Mouse (Mus musculus): ENCODE data around the gene Ttc28. TPM values are rescaled to one million over a fixed set of nuclear protein-coding genes. Genes with fewer than 3 reads are reported as not detected.
"Not testable (repeated sequence)": the region's sequence is repeated elsewhere in the genome, so short reads cannot be mapped to it uniquely, and the experiment has no call there.

Ttc28 gene
- polyA plus RNA-seq, 1 experiment from 2014 or later = 17.6 TPM

GRCm38 (mm10) chr5:110859013-110859650, 20.5 kb upstream of the Ttc28 start:
- Histone ChIP-seq H3K4me3 (peak overlapping the region; percentile 4; the same call in 1 of the 2 replicates), H3K4me2 (peak overlapping the region; percentile 30), H3K36me3 (peaks cover 40% of the 10 kb centered on the region), H3K27ac (peak overlapping the region; percentile 77), H3K9ac (0 out of 2 replicates have a peak overlapping the region, but pooled peaks have one; percentile 6), H3K27me3 (no peaks in the 10 kb centered on the region), H3K9me3 (no peaks in the 10 kb centered on the region), H3K4me1 (peaks cover 12% of the 10 kb centered on the region)
- WGBS = 46% methylated on average over 13 of the region's 13 CpGs
- no peak for ATAC-seq (ENCODE audit: insufficient number of reproducible peaks, insufficient read depth, low FRiP score, low TSS enrichment, low read depth)

GRCm38 (mm10) chr5:110860445-110860844, 19.2 kb upstream of the Ttc28 start:
- no peak for ATAC-seq (ENCODE audit: insufficient number of reproducible peaks, insufficient read depth, low FRiP score, low TSS enrichment, low read depth)
- Histone ChIP-seq H3K27ac (no peak overlapping the region), H3K36me3 (peaks cover 40% of the 10 kb centered on the region), H3K27me3 (no peaks in the 10 kb centered on the region), H3K4me2 (no peak overlapping the region), H3K9ac (no peak overlapping the region), H3K9me3 (no peaks in the 10 kb centered on the region), H3K4me3 (no peak overlapping the region), H3K4me1 (peaks cover 11% of the 10 kb centered on the region)
- WGBS = 86% methylated on average over 5 of the region's 5 CpGs

- Histone ChIP-seq H3K9ac (no peak overlapping the region), H3K27ac (no peak overlapping the region), H3K9me3 (no peaks in the 10 kb centered on the region), H3K27me3 (no peaks in the 10 kb centered on the region), H3K4me2 (no peak overlapping the region), H3K4me3 (no peak overlapping the region), H3K4me1 (0 out of 2 replicates have a peak, but pooled peaks cover 3% of the 10 kb centered on the region), H3K36me3 (peaks cover 24% of the 10 kb centered on the region)
- WGBS = 84% methylated on average over 4 of the region's 4 CpGs
- ATAC-seq (ENCODE audit: insufficient number of reproducible peaks, insufficient read depth, low FRiP score, low TSS enrichment, low read depth) = no peak
Observed at GRCm38 (mm10) chr5:110868460-110868859, 11.1 kb upstream of the Ttc28 start.

DNA sequence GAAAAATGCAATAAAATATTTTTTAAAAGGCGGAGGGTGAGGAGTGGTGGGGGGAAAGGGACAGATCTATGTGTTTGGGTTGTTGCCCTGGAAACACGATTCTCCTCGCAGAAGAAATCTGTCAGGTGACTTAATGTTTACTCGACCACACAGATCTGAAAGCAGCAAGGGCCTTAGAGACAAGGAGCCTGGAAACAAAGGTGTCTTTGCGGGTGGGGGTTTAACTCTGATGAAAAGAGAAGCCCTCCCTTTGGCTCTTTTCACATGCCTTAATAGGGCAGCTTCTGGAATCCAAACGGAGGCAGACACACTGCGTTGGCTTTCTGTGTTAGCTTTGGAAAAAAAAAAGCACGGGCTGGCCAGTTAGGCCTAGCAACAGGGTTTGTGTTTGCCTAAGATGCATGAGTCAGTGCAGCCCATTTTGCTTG, 10.3 kb upstream of the Ttc28 start:
- H3K9me3 ChIP-seq = no peaks in the 10 kb centered on the region
- 62% methylated on average over 8 of the region's 8 CpGs for WGBS
- H3K9ac ChIP-seq = no peak overlapping the region
- no peak overlapping the region for H3K4me3 ChIP-seq
- peaks cover 22% of the 10 kb centered on the region for H3K36me3 ChIP-seq
- H3K27ac ChIP-seq = no peak overlapping the region
- no peaks in the 10 kb centered on the region for H3K27me3 ChIP-seq
- H3K4me2 ChIP-seq = no peak overlapping the region
- 0 out of 2 replicates have a peak, but pooled peaks cover 3% of the 10 kb centered on the region for H3K4me1 ChIP-seq
- ATAC-seq (ENCODE audit: insufficient number of reproducible peaks, insufficient read depth, low FRiP score, low TSS enrichment, low read depth) = no peak

GRCm38 (mm10) chr5:110873160-110873559, 6.4 kb upstream of the Ttc28 start:
- H3K4me1 ChIP-seq = peaks cover 17% of the 10 kb centered on the region
- no peak overlapping the region for H3K4me3 ChIP-seq
- ATAC-seq (ENCODE audit: insufficient number of reproducible peaks, insufficient read depth, low FRiP score, low TSS enrichment, low read depth) = no peak
- H3K9me3 ChIP-seq = no peaks in the 10 kb centered on the region
- no peaks in the 10 kb centered on the region for H3K27me3 ChIP-seq
- WGBS = 90% methylated on average over 6 of the region's 6 CpGs
- no peak overlapping the region for H3K27ac ChIP-seq
- no peak overlapping the region for H3K9ac ChIP-seq
- H3K36me3 ChIP-seq = peaks cover 14% of the 10 kb centered on the region
- H3K4me2 ChIP-seq = no peak overlapping the region

DNA sequence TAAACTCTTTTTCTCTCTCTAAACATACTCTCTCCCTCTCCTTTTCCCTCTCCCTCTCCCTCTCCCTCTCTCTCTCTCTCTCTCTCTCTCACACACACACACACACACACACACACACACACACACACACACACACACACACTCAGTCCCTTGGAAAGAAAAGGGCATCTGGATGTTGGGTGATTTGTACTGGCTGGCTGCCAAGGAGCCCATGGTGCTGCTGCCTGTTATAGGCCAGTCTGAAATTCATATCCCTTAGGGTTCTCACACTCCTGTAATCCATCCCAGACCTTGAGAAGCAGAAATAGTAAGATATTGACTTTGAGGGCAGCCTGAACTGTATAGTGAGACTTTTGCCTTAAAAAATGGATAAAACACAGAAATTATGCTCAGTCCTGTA, 4.9 kb upstream of the Ttc28 start:
- Histone ChIP-seq H3K4me1 (peaks cover 17% of the 10 kb centered on the region), H3K36me3 (peaks cover 13% of the 10 kb centered on the region), H3K9ac (no peak overlapping the region), H3K4me3 (no peak overlapping the region), H3K27me3 (no peaks in the 10 kb centered on the region), H3K9me3 (no peaks in the 10 kb centered on the region), H3K27ac (peak overlapping the region; percentile 73; the same call in 1 of the 2 replicates), H3K4me2 (no peak overlapping the region)
- ATAC-seq (ENCODE audit: insufficient number of reproducible peaks, insufficient read depth, low FRiP score, low TSS enrichment, low read depth) = peak; percentile 68; the same call in 1 of the 2 replicates

- 59% methylated on average over 1 of the region's 1 CpGs for WGBS
- Histone ChIP-seq H3K4me2 (no peak overlapping the region), H3K9ac (no peak overlapping the region; the same call in 1 of the 2 replicates), H3K27ac (peak overlapping the region; percentile 73), H3K4me3 (no peak overlapping the region), H3K36me3 (peaks cover 8% of the 10 kb centered on the region; the same call in 1 of the 2 replicates), H3K9me3 (no peaks in the 10 kb centered on the region), H3K4me1 (peaks cover 18% of the 10 kb centered on the region), H3K27me3 (no peaks in the 10 kb centered on the region)
- ATAC-seq (ENCODE audit: insufficient number of reproducible peaks, insufficient read depth, low FRiP score, low TSS enrichment, low read depth) = 0 out of 2 replicates have a peak, but pooled peaks have one; percentile 34
Observed at GRCm38 (mm10) chr5:110875286-110875685, 4.3 kb upstream of the Ttc28 start.

DNA sequence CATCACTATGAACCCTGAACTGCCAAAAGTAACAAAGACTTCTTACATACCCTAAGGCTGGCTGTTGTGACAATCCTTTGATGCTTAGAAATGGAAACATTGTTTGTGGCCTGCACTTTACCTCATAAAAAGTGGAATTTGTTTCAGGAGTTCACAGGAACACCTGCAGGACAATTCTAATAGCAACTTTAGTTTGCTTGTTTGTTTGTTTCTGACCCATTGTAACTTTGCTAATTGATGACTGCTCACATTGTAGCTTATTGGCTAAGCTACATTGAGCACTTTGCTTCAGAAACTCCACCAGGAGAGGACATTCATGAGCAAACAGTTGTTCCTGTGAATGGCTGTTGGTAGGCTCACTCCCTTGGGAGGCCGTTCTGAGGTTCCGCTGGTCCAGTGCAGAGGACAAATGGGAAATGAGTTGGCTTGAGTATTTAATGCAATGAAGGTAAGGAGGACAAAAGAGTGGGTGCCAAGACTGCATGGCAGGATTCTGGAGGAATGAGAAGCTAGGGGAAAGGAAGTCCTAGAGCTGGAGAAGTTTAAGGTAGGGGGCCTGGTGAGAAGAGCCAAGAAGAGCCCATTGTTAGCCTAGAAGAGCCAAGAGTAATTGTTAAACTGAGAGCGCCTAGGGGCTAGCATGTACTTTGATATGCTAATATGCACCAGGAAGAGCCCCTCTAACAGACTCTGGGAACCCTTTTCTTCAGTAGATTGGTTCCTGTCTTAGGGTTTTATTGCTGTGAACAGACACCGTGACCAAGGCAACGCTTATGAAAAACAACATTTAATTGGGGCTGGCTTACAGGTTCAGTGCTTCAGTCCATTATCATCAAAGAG, 1.7 kb upstream of the Ttc28 start:
- no peak overlapping the region for H3K9ac ChIP-seq
- no peak for ATAC-seq (ENCODE audit: insufficient number of reproducible peaks, insufficient read depth, low FRiP score, low TSS enrichment, low read depth)
- H3K9me3 ChIP-seq = no peaks in the 10 kb centered on the region
- no peak overlapping the region for H3K27ac ChIP-seq
- WGBS = 85% methylated on average over 5 of the region's 5 CpGs
- peaks cover 25% of the 10 kb centered on the region for H3K4me1 ChIP-seq
- no peak overlapping the region for H3K4me3 ChIP-seq
- no peak overlapping the region for H3K4me2 ChIP-seq
- H3K27me3 ChIP-seq = no peaks in the 10 kb centered on the region
- H3K36me3 ChIP-seq = peaks cover 10% of the 10 kb centered on the region; the same call in 1 of the 2 replicates

GRCm38 (mm10) chr5:110878526-110878925, 1.1 kb upstream of the Ttc28 start:
- not testable (repeated sequence) for H3K4me3 ChIP-seq; H3K9me3 ChIP-seq; H3K27me3 ChIP-seq; H3K27ac ChIP-seq; H3K36me3 ChIP-seq; H3K9ac ChIP-seq; ATAC-seq (ENCODE audit: insufficient number of reproducible peaks, insufficient read depth, low FRiP score, low TSS enrichment, low read depth); H3K4me2 ChIP-seq
- peaks cover 25% of the 10 kb centered on the region for H3K4me1 ChIP-seq
- WGBS = 95% methylated on average over 1 of the region's 1 CpGs

- 62% methylated on average over 7 of the region's 7 CpGs for WGBS
- H3K36me3 ChIP-seq = peaks cover 7% of the 10 kb centered on the region; the same call in 1 of the 2 replicates
- H3K9ac ChIP-seq = peak overlapping the region; percentile 90
- peaks cover 25% of the 10 kb centered on the region for H3K4me1 ChIP-seq
- peak overlapping the region; percentile 86 for H3K27ac ChIP-seq
- no peaks in the 10 kb centered on the region for H3K9me3 ChIP-seq
- no peaks in the 10 kb centered on the region for H3K27me3 ChIP-seq
- H3K4me3 ChIP-seq = peak overlapping the region; percentile 79
- H3K4me2 ChIP-seq = peak overlapping the region; percentile 79
- ATAC-seq (ENCODE audit: insufficient number of reproducible peaks, insufficient read depth, low FRiP score, low TSS enrichment, low read depth) = no peak
Observed at GRCm38 (mm10) chr5:110879042-110879441, 561 bp upstream of the Ttc28 start.

- Histone ChIP-seq H3K4me3 (no peak overlapping the region), H3K27ac (no peak overlapping the region), H3K27me3 (no peaks in the 10 kb centered on the region), H3K4me1 (no peaks in the 10 kb centered on the region), H3K9me3 (no peaks in the 10 kb centered on the region), H3K9ac (no peak overlapping the region), H3K36me3 (peaks cover 50% of the 10 kb centered on the region), H3K4me2 (no peak overlapping the region)
- no peak for ATAC-seq (ENCODE audit: insufficient number of reproducible peaks, insufficient read depth, low FRiP score, low TSS enrichment, low read depth)
- 86% methylated on average over 4 of the region's 4 CpGs for WGBS
Observed at GRCm38 (mm10) chr5:110888596-110888995, 9.0 kb downstream of the Ttc28 start.

All from embryonic facial prominence, embryonic 13.5 days (tissue).